Mouse (Mus musculus) heart, postnatal 14 days (tissue): ENCODE results near the gene Wrb. TPM values are rescaled to one million over a fixed set of nuclear protein-coding genes. Genes with fewer than 3 reads are reported as not detected.
A peak's percentile ranks its signal among the peaks of the same experiment; 100 is the strongest.
"Not testable (repeated sequence)": the region's sequence is repeated elsewhere in the genome, so short reads cannot be mapped to it uniquely, and the experiment has no call there.

ENCODE experiments used
- DNase-seq, 2 experiments: peaks; one replicate each; pipeline ENCODE4 v3.0.0; 2021 to 2022
- intact Hi-C: fragments of 180-260 bp; cut with DNase I; formaldehyde crosslinking; loops from one replicate; pipeline ENCODE4 v1.15.1; 2025
- long read RNA-seq, 2 experiments: library from polyadenylated mRNA; stranded (forward); transcript quantifications; one replicate each; pipeline ENCODE4 v2.0.0; 2021
- total RNA-seq, 2 experiments: library from RNA; stranded (reverse); gene quantifications; 2 replicates each; pipeline ENCODE4 v1.2.3; 2021

Wrb gene
- 10 to 100 TPM; 12.6 to 14.4 TPM for total RNA-seq
- long read RNA-seq, experiment 1, transcript Wrb-201 (5 exons, 2,495 nt): major isoform, 18 of 19 reads
- long read RNA-seq, experiment 1, partial matches to known transcripts: 0 of 19 reads
- long read RNA-seq, experiment 1, other reads (novel, unspliced or antisense): 1 of 19 reads
- long read RNA-seq, experiment 2, transcript Wrb-201 (5 exons, 2,495 nt): major isoform, 22 of 25 reads
- long read RNA-seq, experiment 2, partial matches to known transcripts: 0 of 25 reads
- long read RNA-seq, experiment 2, other reads (novel, unspliced or antisense): 2 of 25 reads

DNA sequence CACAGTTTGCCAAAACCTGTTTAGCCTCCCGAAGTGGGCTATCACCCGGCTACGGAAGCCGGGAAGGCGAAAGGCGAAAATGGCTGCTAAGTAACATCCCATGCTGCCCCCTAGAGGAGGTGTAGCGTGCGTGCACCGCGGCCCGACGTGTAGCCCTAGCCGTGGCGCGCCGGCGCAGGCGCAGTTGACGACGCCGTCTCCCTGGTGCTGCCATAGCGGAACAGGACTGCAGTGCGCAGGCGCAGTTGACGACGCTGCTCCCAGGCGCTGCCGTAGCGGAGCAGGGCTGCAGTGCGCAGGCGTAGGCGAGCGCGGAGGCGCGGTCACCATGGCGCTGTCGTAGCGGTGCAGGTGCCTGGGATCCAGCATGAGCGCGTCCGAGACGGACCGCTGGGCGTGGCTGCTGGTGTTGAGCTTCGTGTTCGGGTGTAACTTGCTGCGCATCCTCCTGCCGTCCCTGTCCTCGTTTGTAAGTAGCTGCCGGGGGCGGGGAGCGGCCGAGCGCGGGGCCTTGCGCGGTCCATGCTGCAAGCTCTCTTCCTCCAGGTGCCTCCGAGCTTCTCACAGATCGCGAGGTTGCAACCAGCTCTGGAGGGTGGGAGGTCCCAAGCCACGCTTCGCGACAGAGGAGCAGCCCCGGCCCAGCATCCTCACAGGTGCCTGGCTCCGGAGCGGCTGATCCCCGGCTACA lies at the start of gene Wrb:
Gene Wrb (plus strand): TSS at position 298 of the 691 bp plus-strand sequence.
- DNase-seq: peak; percentile 100
- intact Hi-C loops: loop anchor here (5.0 kb wide), 2 partner anchors 63 to 98 kb away; partner anchors contain the start of gene Brwd1

DNA sequence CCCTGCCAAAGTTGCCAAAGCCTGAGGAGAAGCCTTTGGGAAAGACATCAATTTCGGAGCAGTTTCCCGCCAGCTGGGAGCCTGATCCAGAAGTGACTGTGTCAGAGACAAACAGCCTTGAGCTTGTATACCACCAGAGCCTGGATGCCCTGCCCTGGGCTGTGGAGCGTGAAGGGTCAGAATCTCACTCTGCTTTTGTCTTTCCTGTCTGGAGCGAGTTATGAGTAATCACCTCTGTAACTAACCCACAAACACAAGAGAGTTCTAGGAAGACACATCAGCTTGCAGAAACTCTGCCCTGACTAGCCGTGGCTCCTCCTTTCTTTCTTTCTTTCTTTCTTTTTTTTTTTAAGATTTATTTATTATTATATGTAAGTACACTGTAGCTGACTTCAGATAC lies 49.2 kb upstream of the Wrb start:
- no peak for DNase-seq
- intact Hi-C loops: no loop called here

DNA sequence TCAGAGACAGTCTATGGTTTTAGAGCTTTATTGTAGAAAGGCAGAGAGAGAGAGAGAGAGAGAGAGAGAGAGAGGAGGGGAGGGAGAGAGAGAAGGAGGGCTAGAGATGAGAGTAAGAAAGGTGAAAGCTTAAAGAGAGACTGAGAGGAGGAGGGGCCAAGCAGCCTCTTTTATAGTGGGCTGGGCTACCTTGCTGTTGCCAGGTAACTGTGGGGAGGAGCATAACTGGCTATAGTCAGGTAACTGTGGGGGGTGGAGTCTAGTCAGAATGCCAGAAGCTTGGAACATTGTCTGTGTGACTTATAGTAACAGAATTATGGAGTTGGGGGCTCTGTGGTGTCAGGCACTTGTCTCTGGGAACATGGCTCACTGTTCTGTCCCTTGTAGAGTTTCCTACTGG lies 47.4 kb upstream of the Wrb start:
- DNase-seq, intact Hi-C loops: not testable (repeated sequence)

DNA sequence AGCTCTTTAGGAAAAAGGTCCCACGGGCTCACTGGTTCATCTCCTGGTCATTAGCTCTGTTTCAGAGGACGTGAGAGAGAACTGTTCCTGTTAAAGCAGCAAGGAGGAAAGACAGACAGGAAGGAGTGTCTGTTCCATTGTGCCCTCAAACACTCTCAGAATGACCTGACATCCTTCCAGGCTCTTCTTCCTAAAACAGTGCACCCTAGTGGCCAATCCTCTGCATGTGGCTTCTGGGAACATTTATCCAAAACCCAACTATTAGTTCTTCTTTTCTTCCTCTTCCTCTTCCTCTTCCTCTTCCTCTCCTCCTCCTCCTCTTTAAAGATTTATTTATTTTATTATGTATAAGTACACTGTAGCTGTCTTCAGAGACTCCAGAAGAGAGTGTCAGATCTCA lies 42.2 kb upstream of the Wrb start:
- intact Hi-C loops: no loop called here
- DNase-seq: peak in 1 of 2 experiments; percentile 46

DNA sequence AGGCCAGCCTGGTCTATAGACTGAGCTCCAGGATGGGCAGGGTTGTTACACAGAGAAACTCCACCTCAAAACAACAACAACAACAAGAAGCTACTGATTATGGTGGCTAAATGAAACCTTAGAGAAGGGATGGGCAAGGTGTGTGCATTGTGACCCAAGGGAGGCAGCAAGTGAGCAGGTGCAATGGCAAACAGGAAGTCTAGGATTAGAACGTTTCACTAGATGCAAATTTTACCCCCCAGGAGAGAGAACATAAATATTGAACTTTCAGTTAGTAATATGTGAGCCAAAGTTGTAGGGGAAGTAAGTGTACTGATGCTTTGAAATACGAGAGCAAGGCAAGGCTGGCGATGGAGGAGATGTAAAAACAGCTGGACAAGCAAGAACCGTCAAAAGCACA lies 35.5 kb upstream of the Wrb start:
- intact Hi-C loops: no loop called here

DNA sequence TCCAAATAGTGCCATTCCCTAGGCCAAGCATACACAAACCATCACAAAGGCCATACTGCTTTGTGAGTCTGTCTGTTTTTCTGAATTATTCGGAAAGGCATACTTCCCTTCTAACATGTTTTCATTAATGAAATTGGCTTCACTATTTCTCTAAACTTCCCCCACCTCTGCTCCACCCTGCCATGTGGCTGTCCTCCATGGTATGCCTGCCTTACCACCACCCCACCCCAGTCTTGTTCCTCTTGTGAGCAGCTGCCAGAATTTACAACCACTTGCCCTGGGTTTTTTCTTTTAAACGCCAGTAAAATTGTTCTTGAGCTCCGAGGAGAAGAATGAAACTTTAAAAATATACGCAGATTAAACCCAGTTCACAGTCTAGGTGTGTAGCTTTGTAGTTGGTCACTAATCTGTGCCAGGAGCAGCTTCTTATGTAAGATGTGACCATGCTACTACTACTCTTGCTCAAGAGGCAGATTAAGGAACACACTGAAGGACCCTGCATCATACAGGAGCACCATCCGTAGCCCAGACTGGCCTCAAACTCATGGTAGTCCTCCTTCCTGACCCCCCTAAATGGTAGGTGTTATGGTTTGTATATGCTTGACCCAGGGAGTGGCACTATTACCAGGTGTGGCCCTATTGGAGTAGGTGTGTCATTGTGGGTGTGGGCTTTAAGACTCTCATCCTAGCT lies 34.4 kb upstream of the Wrb start:
- intact Hi-C loops: no loop called here
- no peak for DNase-seq

More for the DNA sequence above, 35.5 kb upstream of the Wrb start:
- no peak for DNase-seq

DNA sequence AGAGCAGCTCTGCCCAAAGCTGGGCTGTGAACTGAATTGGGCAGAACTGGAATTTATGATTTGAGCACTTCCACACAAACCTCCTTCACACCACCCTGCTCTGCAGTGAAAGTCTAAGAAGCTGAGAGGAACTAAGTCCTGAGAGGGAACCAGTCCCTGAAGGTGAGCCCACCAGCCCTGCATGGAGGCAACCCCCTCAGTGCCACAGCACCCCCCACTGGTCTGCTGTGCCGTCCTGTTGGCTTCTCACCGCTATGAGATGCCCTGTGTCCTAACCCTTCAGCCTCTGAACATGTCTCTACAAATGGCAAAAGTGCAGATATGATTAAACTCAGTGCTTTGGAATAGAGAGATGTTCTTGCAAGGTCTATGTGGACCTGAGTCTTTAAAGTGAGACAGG lies 32.4 kb upstream of the Wrb start:
- no peak for DNase-seq
- intact Hi-C loops: no loop called here

DNA sequence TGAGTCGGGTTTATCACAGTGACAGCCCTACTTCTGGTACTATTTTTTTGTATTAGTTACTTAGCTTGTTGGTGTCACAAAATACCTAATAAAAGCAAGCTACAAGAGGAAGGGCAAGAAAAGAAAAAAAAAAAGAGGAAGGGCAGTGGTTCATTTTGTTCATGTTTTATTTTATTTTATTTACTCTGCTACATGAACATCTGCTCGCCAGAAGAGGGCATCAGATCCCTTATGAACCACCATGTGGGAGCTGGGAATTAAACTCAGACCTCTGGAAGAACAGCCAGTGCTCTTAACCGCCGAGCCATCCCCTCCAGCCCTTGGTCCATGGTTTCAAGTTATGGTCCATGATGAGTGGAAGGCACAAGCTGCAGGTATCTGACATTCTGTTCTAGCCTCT lies 30.5 kb upstream of the Wrb start:
- DNase-seq: no peak
- intact Hi-C loops: no loop called here

DNA sequence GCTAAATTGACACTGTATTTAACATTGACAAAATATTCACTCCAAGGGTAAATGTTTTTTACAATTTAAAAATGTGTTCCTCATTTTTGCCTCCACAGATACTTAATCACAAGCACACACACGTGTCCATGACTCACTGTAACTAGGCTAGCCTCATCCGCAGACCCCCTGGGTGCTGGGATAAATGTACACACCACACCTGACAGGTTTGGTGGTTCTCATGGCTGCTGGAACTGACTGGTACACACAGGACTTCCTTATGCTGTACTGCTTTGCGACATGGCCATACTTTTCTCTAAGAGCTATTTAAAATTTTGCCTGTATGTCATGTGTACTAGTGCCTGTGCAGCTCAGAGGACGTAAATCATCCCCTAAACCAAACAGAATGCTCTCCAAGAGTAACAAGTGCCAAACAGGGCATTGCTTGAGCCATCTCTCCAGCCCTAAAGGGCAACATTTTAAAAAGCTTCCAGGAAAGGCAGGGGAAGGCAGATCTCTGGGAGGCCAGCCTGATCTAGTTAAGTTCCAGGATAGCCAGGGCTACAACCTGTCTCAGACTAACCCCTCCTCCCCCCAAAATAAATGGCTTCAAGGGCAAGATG lies 25.1 kb upstream of the Wrb start:
- DNase-seq: no peak
- intact Hi-C loops: no loop called here

DNA sequence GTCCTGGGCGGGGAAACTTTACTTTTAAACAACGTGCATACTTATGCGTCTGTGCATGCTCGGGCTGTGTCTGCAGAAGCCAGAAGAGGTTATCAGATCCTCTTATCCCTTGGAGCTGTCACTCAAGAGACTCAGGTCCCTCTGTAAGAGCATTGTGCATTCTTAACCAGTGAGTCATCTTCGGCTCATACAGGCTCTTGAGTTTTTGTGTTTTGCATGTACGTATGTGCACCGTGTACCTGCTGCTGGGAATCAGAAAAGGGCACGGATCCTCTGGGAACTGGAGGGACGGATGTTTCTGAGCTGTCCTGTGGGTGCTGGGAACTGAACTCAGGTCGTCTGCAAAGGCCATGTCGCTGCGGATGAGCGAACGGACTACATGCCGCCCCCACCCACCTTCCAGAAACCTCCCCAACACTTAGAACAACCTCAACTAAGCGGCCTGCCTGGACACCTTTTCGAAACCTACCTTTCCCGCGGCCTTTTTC lies 18.5 kb upstream of the Wrb start:
- intact Hi-C loops: loop anchor here (5.0 kb wide), 1 partner anchor 44 kb away; the partner anchor contains the start of gene Brwd1
- DNase-seq: no peak

DNA sequence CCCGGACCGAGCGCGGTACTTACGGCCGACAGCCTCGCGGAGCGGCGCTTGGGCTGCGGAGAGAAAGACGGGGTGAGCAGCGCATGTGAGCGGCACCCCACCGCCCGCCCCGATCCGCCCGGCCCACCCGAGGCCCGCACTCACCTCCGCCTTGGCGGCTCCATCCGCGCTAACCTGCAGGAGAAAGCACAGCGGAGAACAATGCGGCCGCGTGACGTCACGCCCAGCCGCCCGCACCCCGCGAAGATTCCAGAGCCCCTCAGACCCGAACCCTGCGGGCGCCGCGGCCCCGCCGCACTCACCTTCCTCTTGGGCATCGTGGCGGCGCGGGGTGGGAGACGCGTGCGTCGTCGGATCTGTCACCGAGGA lies 17.9 kb upstream of the Wrb start:
- no peak for DNase-seq
- intact Hi-C loops: loop anchor here (5.0 kb wide), 1 partner anchor 45 kb away; the partner anchor contains the start of gene Brwd1

DNA sequence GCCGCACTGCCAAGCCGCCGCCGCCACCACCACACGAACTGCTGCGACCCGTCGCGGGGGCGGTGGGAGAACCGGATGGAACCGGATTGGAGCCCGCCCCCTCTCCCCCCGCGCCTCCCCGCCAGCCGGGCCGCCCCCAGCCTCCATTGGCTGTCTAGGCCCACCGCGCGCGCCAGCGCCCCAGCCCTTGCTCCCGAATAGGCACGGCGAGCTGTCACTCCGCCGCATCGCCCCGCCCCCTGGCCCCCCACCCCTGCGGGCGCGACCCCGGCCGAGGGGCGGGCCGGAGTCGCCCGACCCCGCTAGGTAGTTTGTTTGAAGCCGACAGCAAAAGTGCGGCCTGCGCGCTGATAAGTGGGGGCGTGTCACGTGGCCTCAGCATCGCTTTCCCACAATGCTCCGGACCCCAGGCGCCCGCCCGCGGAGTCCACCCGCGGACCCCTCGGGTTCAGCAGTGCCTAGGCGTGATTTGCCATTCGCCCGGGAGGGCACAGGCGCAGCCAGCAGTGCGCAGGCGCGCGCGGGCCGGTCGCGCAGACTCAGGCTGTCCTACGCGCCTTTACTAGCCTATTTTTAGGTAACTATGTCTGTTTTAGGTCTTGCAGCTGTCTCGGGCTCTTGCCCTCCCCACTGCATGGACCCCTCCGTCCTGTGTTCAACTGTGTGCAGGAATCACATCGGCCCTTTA lies 17.4 kb upstream of the Wrb start, which contains the start of gene Hmgn1:
Gene Hmgn1 (minus strand): TSS at position 73 of the 688 bp plus-strand sequence.
- peak; percentile 97 to 98 for DNase-seq
- intact Hi-C loops: loop anchor here (5.0 kb wide), 1 partner anchor 46 kb away; the partner anchor contains the start of gene Brwd1

DNA sequence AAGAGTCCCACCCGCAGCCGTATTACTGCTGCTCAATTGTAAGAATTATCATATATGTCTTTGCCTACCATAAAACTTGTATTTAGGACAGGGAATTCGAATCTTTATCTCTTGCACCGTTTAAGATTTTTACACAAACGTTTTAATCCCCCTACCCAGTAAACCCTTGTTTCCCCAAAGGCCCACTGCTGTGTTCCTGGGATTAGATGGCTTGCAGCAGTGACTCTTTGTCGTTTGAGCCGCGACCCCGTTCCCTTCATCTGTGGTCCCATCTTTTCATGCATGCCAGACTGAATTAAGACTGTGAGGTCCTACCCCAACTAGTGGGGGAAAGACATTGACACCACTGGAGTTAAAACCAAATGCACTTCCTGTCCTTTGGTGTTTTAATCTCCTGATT lies 16.7 kb upstream of the Wrb start:
- intact Hi-C loops: loop anchor here (5.0 kb wide), 1 partner anchor 46 kb away; the partner anchor contains the start of gene Brwd1
- DNase-seq: no peak

DNA sequence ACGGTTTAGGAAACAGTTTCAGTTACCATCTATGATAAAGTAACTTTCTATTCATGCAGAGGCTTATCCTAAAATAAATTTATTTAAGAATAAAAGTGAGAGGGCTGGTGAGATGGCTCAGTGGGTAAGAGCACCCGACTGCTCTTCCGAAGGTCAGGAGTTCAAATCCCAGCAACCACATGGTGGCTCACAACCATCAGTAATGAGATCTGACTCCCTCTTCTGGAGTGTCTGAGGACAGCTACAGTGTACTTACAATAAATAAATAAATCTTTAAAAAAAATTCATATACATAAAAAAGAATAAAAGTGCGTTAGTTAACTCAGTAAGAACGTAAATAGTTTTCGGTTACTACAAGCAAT lies 478 bp upstream of the Wrb start:
- intact Hi-C loops: loop anchor here (5.0 kb wide), 3 partner anchors 62 to 732 kb away; partner anchors contain the start of gene Brwd1
- DNase-seq: not testable (repeated sequence)

DNA sequence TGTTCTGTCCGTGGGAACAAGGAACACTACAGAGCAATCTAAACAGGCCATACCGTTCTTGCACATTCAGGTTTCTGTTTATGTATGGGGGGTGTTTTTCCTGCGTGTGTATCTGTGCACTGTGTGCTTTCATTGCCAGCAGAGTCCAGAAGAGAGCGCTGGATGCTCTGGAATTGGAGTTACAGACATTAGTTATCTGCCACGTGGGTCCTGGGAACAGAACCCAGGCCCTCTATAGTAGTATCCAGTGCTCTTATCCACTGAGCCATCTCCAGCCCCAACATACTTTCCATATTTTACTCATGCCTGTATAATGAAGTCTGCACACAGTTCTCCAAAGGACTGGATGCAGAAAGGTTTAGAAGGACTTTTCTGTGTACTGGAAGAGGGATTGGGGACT lies 607 bp downstream of the Wrb start:
- intact Hi-C loops: loop anchor here (5.0 kb wide), 2 partner anchors 64 to 99 kb away; partner anchors contain the start of gene Brwd1

DNA sequence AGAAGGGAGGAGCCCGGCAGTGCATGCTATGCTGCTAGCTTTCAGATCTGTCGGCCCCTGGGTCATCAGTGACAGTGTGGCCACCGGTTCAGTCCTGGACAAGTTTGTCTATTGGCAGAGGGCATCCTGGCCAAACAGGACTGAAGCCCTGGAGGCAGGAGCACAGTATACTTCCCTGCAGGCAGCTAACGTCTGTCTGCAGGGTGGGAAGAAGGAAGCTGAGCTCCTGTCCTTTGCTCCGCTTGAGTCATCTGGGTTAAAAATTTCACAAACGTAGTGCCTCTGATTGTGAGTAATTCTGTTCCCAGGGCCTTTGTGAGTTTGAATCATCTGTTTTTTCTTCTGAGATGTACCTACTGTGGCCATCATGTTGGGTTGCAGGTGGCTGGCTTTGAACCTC lies 3.6 kb downstream of the Wrb start:
- no peak for DNase-seq
- intact Hi-C loops: loop anchor here (5.0 kb wide), 2 partner anchors 67 to 102 kb away; partner anchors contain the start of gene Brwd1

More for the DNA sequence above, 607 bp downstream of the Wrb start:
- no peak for DNase-seq

DNA sequence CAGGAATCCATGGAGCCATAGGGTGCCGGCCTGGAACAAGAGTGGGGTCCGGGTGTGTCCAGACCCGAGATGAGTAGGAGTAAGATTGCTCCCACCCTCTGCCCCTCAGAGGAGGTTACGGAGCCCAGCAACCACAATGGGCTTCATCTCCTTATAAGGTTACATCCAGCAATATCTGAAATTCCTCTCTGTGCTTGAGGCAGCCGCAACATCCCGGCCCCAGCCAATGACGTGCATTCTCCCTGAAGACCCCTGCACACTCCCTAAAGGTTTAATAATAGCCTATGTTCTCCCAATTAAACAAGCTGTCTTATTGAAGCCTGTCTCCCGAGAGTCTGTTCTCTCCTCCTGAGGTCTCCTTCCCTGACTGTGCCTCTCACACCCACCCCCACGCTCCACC lies 4.1 kb downstream of the Wrb start:
- intact Hi-C loops: loop anchor here (5.0 kb wide), 2 partner anchors 67 to 102 kb away; partner anchors contain the start of gene Brwd1
- no peak for DNase-seq

DNA sequence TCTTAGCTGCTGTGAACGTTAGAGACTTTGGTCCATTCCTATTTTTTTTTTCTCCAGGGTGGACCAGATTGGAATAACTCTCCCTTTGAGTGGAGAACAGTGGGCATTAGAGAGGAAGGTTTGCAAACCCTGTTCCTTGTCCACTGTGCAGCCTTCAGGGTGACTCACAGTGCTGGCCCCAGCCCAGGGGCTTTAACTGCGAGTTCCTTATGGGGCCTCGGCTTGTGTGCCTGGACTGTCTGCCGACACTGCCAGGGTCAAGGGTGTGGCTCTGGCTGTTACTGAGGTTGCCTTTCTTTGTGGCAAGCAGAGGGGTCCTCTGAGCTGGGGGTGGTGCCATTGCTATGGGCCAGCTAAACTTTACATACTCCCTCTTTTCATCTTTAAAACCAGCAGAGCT lies 5.8 kb downstream of the Wrb start:
- intact Hi-C loops: loop anchor here (10.0 kb wide), 1 partner anchor 194 kb away; no protein-coding TSS in a partner anchor
- DNase-seq: peak; percentile 44 to 49

DNA sequence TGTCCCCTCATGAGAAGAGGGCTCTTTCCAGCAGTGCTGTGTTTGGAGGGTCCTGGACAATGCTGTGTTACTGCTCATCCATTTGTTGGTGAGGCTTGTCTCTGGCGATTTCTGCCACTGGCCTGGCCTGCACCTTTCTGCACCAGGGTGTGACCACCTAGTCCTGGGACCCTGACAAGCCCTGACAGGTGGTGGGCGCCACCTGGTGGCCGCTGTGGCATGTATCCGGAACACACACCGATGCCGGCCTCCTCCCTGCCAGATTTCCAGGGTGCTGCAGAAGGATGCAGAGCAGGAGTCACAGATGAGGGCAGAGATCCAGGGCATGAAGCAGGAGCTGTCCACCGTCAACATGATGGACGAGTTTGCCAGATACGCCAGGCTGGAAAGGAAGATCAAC lies 6.3 kb downstream of the Wrb start:
- intact Hi-C loops: loop anchor here (10.0 kb wide), 1 partner anchor 193 kb away; no protein-coding TSS in a partner anchor
- peak; percentile 84 to 89 for DNase-seq
